Mouse (Mus musculus): ENCODE data around the gene Ankrd27. TPM values are rescaled to one million over a fixed set of nuclear protein-coding genes. Genes with fewer than 3 reads are reported as not detected.

The Ankrd27 gene
- total RNA-seq, 2 experiments from 2014 or later, result 40.3 to 42.6 TPM

DNA sequence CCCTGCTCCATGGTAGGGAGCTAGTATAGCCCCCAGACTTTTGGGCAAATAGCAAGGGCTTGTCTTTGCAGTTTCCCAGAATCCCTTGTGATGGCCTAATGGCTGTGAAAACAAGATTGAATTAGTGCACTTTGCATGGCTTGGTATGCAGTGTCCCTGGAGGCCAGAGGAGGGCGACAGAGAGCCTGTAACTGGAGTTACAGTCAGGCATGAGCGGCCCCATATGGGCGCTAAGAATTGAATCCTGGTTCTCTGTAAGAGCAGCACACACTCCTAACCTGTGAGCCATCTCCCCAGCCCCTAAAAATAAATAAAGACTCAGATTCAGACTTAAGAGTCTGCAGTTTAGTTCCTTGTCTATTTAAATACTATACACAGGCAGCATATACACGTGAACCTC lies 6.2 kb upstream of the Ankrd27 start:
- intact Hi-C loops (cut with DNase I), result no loop called here
- DNase-seq (ENCODE audit: low spot score in 2 of 2), result no peak

DNA sequence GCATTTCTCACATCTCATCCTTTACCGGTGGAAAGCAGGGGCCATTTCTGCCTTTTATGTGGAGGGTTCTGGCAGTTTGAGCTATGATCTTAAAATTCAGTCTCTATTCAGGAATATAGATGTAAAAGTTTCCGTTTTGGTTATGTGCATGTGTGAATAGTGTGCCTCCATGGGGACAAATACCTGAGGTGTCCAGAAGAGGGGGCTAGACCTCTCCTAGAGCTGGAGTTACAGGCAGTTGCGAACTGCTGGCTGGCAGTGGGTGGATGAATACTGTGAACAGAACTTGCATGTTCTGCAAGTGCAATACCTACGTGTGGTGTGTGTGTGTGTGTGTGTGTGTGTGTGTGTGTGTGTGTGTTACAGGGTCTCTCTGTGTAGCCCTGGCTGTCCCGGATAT lies 3.3 kb upstream of the Ankrd27 start:
- DNase-seq (ENCODE audit: low spot score in 2 of 2), result no peak
- intact Hi-C loops (cut with DNase I), result no loop called here

DNA sequence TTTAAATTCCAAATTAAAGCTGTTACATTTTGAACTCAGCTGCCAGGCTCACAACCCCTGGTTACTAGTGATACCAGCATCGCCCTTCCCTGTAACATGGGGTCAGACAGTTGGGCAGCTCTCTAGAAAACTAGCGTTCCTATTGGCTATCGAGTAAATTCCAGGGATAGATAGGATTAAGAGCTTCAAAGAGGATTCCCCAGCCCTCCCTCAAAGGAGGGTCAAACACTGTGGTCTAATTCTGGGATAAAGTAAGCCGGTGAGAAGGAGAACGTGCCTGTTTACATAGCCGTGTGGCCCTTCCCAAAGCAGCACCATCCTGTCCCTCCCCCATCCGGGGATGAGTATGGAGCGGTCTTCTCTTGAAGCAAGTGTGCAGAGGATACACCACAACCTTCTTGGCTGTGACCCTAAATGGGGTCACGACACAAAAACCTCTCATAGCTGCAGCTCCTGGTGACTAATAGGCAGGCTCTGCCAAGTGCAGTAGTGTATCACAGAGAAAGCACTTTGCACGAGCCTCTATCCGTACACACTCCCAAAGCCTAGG lies 2.5 kb upstream of the Ankrd27 start:
- DNase-seq (ENCODE audit: low spot score in 2 of 2), result no peak
- intact Hi-C loops (cut with DNase I), result loop anchor here (2.0 kb wide), 1 partner anchor 29 kb away; no protein-coding TSS in a partner anchor

DNA sequence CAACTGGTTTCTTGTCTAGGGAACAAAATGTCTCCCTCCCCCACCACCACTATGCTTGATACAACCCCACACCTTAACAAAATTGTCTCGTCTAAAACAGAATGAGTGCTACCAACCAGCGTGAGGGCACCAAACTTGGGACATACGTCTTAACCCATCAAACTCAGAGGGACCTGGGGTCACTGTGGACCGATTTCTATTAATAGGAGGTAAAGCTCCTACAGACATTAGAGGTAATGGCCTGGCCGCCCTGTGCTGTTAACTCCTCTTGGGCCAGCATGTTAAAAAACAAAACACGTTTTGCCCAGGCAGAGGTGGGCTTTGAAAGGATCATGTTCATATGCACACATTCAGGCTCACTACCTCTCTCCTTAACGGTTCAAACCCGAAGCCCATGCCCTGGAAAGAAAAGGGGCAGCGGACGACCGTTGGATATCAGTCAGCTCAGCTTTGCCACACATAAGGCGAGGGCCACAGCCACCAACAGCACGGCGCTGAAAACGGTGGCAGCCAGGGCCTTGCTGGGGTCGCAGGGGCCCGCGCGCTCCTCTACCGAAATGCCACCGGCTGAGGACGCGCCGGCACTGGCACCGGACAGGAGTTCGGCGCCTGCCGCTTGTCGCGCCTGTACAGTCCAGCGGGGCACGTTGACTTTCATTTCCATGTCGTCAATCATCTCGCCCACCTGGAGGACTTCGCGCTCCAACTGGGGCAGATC lies 1.8 kb upstream of the Ankrd27 start:
- intact Hi-C loops (cut with DNase I), result loop anchor here (2.0 kb wide), 1 partner anchor 29 kb away; no protein-coding TSS in a partner anchor
- no peak for DNase-seq (ENCODE audit: low spot score in 2 of 2)

DNA sequence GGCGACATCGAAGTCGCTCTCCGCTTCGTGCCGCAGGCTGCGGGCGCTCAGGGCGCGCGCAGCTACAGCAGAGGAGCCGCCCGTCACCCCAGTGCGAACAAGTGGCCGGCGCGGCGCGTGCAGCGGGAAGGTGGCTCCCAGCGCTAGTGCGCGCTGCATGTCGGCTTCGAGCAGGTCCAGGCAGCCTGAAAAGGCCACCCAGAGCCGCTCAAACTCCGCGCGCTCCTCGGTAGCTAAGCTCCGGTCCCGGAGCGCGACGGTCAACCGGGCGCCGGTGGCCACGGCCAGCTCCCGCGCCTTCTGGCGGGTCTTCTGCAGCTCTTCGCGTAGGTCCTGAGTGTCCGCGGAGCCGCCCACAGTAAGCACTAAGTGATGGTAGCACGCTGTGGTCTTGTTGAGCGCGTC lies 1.3 kb upstream of the Ankrd27 start:
- intact Hi-C loops (cut with DNase I), result loop anchor here (2.0 kb wide), 1 partner anchor 30 kb away; no protein-coding TSS in a partner anchor
- no peak for DNase-seq (ENCODE audit: low spot score in 2 of 2)

DNA sequence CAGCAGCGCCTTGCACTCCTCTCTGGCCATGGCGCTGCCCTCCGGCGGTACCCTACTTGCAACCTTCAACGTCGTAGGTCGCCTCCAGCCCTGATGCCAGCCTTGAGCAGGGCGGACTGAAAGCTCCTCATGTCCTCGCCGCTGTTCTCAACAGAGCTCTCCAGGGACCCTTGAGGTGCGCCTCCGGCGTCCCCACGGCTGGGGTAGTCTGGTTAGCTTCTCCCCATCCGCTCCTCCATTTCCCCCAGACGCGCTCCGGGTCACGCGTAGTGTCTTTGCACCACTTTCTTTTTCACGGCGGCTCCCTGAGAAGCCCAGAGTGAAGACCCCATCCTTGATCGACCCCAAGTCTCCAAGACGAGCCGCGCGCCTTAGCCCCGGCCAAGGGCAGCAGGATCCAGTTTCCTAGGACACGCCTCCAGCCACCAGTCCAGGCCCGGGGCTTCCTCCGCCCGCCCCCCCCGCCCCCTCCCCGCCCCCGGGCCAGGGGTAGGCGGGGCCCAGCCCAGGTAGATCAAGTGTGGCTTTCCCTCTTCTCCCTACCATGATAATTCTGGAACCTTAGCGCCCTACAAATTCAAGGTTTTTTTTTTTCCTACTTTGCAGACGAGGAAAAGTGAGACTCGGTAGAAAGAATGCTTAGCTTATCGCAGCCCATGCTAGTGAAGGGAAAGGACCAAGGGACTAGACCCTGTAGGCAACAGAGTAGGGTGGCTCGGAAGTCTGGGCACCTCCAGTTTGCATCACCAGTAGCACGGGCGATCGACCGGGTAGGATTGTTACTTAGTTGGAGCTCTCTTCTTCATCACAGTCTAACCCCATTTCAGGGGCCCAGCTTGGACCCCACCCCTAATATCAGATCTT lies 621 bp upstream of the Ankrd27 start, which contains the start of gene Rgs9bp:
Rgs9bp (minus strand) TSS at position 392 of the 864 bp plus-strand sequence.
- intact Hi-C loops (cut with DNase I), result loop anchor here (2.0 kb wide), 1 partner anchor 31 kb away; no protein-coding TSS in a partner anchor
- DNase-seq (ENCODE audit: low spot score in 2 of 2), result no peak

DNA sequence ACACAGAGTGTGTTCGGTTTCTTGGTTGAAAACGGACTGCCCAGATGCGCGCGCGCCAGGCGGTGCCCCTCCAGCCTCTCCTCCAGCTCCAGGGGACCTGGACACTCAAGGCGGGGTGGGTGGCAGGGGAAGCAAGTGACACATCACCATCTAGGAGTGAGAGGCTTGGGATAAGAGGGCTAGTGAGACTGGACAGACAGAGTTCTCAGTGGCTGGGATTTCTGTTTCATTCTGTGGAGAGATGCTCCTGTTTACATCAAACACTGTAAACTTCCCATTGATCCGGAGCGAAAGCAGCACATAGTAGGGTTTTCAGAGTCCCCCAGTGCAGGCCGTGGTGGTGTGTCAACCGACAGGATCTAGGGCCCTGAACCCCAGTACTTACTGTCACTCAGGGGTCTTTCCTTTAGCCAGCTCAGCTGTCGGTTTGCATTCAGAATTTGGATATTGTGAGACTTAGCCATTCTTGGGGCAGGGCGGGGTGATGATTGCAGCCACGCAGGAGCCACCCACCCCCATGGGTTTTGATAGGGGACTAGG lies 932 bp downstream of the Ankrd27 start:
- intact Hi-C loops (cut with DNase I), result no loop called here
- no peak for DNase-seq (ENCODE audit: low spot score in 2 of 2)

DNA sequence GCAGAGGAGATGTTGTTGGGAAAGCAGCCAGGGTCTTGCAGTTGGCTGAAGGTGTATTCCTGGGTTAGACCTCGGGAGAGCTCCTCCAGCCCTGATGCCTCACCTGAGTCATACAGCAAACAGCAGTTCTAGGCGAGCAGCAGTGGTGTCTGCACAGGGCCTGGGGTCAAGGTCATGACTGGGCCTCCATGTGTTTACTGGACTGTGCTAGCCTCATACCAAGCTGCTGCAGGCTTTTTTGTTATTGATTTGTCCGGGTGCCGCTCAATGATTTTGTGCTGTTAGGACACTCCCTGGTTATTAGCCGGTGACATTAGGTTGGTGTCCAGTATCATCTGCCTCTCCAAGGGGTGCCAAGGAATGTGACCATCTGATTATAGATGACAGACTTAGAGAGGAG lies 1.7 kb downstream of the Ankrd27 start:
- intact Hi-C loops (cut with DNase I), result no loop called here
- no peak for DNase-seq (ENCODE audit: low spot score in 2 of 2)

DNA sequence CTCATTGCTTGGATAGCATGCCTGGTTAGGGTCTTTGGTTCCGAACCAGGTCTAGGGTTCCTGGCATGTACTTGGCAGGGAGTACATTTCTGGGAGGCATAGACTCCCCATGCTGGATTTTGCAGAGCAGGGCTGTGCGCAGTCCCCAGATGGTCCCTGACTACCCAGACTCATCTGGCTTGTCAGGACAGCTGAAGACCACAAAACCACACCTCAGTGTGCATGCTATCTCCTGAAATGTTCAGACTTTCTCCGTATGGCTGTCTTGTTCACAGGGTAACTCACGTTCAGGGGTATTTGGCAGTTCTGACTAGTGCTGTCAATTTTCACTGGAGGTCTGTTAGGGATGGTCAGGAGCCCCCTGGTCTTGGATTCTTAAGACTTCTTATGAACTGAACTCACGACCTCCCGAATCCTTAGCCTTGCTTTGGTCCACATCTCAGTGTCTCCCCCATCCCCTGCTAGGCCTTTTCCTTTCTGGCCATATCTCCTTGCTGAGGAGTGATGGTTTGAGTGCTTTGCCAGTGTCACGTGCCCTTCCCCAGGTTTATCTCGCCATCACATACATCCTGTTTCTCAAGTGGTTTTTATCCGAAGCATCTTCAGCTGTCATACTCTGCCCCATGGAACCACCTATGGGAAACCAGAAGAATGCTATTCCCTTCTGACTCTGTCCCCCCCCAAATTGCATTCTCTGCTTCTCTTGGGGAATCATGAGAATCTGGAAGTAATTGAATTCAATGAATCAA lies 2.8 kb downstream of the Ankrd27 start:
- DNase-seq (ENCODE audit: low spot score in 2 of 2), result no peak
- intact Hi-C loops (cut with DNase I), result no loop called here

DNA sequence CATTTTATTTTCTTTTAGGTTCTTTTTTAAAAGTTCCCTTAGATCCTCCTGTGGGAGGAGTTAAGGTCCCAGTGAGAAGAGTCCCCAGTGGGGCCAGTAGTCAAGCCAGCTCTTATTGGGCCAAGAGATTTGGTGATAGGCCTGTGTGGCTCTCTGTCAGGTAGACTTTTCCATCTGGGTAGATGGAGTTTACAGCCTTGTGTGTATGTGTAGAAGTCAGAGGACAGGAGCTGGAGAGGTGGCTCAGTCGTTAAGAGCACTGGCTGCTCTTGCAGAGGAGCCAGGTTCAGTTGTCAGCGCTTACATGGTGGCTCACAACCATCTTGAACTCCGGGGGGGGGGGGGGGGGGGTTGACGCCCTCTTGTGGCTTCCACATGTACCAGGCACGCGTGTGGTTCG lies 3.4 kb downstream of the Ankrd27 start:
- DNase-seq (ENCODE audit: low spot score in 2 of 2), result no peak
- intact Hi-C loops (cut with DNase I), result no loop called here

DNA sequence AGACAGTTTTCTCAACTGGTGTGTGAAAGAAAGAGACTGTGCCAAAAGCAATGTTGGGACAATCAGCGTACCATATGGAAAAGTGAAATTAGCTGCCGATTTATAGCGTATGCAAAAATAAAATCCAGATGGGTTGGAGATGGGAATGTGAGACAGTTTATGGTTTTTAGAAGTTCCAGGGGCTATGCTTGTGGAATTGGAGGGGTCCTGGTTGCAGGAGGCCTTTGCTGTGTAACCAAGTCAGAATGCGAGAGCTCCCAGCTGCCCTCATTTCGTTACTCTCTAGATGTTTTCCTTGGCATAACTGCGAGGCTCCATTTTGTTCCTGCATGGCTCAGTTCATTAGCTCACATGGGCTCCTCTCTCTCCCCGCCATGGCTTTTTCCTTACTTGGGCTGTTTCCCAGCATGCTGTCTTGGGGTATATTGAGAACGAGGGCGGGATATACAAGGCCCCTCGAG lies 4.7 kb downstream of the Ankrd27 start:
- DNase-seq (ENCODE audit: low spot score in 2 of 2), result peak in 1 of 2 experiments; percentile 73
- intact Hi-C loops (cut with DNase I), result no loop called here

DNA sequence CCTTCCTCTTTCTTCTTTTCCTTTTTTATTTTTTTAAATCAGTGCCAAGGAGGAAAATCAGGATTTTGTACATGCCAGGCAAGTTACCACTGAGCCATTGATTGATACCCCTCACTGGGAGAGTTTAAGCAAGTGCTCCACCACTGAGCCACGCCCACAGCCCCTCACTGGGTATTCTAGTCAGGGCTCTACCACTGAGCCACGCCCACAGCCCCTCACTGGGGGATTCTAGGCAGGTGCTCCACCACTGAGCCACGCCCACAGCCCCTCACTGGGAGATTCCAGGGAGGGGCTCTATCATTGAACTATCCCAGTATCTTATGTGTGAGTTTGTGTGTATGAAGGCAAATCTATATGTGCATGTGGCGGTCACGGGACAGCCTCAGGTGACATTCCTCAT lies 8.3 kb downstream of the Ankrd27 start:
- intact Hi-C loops (cut with DNase I), result no loop called here
- DNase-seq (ENCODE audit: low spot score in 2 of 2), result no peak

DNA sequence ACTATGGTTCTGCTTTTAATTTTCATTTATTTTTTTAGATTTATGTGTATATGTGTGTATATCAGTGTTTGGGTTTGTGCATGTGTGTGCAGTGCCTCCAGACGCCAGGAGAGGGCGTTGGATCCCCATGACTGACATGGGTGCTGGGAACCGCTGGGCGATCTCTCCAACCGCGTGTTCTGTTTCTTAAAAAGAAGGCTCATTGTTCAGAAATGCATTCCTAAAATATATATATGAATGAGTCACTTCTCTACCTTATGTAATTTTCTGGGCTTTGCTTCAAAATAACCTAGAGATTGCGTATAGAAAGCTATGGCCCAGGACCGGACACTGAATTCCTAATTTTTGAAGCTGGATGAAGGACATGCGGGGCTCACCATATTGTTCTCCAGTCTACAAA lies 13.4 kb downstream of the Ankrd27 start:
- intact Hi-C loops (cut with DNase I), result no loop called here
- DNase-seq (ENCODE audit: low spot score in 2 of 2), result peak in 1 of 2 experiments; percentile 80

DNA sequence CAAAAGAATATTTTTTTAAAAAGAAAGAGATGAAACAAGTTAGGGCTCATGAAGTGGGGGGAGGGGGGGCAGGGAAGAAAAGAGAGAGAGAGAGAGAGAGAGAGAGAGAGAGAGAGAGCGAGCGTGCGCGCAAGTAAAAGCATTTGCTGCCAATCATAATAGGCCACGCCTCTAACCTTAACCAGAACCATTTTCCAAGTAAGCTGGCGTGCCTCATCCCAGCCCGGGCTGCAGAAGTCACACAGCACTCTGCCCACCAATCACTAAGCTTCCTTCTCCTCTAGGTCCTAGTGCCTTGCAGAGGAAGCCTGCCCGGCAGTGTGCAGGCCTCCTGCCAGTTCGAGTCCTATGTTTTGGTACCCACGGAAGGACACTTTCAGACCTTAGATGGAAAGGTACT lies 14.0 kb downstream of the Ankrd27 start:
- intact Hi-C loops (cut with DNase I), result no loop called here
- DNase-seq (ENCODE audit: low spot score in 2 of 2), result no peak

DNA sequence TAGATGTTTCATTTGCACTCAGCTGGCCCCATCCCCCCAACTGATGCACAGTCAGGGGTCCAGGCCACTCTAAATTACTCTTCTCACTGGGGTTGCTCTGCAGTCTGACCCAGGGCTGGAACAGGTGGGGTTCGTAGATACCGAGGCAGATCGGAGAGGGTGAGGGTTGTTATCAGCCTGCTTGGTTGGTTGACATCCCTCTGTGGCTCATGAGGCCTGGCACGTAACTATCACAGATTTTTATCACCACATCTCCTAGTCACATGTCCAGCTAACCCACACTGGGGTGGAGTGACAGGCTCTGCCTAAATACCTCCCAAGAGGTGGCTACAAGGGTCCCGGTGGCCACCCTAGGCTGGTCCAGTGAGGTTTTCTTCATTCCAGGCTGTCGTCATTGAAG lies 15.1 kb downstream of the Ankrd27 start:
- intact Hi-C loops (cut with DNase I), result no loop called here
- no peak for DNase-seq (ENCODE audit: low spot score in 2 of 2)

DNA sequence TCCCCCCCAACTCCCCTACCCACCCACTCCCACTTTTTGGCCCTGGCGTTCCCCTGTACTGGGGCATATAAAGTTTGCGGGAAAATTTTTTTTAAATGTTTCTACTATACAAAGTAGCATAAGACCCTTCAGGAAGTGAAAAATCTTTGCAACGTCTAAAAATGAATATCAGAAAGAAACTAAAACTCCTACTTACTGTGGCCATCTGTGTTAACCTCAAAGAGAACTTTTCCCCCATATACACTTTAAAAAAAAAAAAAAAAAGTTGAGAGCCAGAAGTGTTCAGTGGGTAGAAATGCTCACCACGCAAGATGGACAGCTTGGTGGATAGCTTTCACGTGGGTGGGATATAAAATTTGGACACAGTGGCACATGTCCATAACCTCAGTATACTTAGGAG lies 16.7 kb downstream of the Ankrd27 start:
- no peak for DNase-seq (ENCODE audit: low spot score in 2 of 2)
- intact Hi-C loops (cut with DNase I), result no loop called here

DNA sequence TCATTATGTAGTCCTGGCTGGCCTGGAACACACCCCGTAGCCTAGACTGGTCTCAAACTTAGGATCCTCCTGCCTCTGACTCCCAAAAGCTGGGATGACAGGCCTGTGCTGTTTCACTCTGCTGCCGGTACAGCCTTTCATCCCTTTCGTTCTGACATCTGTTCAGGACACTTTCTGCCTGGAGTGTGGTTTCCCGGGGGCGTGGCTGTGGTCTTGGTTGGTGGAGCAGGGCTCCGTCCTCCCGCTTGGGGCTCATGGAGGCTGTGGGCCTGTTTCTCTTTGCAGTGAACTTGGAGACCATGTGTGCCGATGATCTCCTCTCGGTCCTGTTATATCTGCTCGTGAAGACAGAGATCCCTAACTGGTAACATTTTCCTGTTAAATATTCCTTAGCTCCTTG lies 20.8 kb downstream of the Ankrd27 start:
- no peak for DNase-seq (ENCODE audit: low spot score in 2 of 2)
- intact Hi-C loops (cut with DNase I), result no loop called here

DNA sequence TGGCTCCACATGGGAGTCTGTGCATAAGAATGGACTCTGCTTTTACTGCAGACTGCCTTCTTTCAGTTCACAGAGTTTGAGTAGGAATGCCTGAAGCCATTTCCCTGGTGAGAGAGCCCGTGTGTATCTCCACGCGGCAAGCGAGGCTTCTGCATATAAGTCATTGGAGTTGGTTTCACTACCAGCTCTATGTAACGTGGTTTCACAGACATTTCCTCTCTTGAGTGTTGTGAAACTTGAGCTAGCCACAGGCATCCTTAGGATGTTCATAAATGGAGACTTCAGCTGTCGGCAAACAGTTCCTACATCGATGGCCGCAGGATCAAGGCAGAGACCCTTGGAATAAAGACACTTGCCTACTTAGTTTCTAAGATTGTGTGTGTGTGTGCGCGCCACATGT lies 23.2 kb downstream of the Ankrd27 start:
- intact Hi-C loops (cut with DNase I), result no loop called here
- no peak for DNase-seq (ENCODE audit: low spot score in 2 of 2)

DNA sequence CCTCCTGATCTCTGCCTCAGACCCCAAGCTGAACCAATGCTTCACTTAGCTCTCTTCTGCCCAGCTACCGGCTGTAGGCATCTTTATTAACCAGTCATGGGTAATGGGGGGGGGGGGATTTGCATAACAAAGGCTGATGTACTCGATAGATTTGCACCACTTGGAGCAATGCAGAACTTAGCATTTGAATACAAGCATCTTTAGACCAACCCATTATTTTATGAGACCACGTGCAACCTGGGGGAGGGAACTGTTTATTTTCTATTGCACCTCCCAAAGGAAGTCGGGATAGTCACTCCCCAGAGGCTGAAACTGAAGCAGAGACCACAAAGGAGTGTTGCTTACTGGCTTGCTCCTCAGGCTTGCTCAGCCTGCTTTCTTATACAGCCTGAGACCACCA lies 31.5 kb downstream of the Ankrd27 start:
- intact Hi-C loops (cut with DNase I), result no loop called here

More for the DNA sequence above, 31.5 kb downstream of the Ankrd27 start:
- no peak for DNase-seq (ENCODE audit: low spot score in 2 of 2)
